In the genomic region with DNA sequence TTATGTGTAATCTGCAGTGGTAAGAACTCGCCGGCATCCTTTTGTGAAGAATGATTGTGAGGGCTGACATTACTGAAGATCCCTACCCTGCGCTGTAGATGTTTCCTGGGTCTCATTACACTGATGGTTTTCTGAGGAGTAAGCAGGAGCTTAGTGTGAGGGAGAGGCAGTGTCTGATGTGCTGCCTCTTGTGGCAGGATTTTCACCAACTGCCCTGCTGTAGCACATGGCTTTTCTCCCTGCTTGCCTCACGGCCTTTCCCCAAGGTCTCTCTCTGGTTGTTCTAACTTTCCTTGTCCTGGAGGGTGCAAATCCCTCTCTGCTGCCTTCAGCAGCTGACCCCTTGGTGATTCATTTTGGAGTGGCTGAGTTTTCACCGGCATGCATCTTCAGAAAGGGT, we compare ENCODE assay signal across 11 mouse cellular contexts. TPM values are rescaled to one million over a fixed set of nuclear protein-coding genes. Genes with fewer than 3 reads are reported as not detected.
DNase-seq lines count a peak whose midpoint lies in the region; ATAC-seq and TF ChIP-seq lines count a peak whose summit lies in the region.
"Had no signal": no experiment of that assay in that cellular context is flagged by ENCODE, and none has a peak within 500 bp of the region (broad histone marks: within the 10 kb centered on the region; RNA-seq: fewer than 3 reads in every experiment).

No protein-coding gene starts in this region.

- no peak for ATAC-seq in CD4-positive, CD25-positive, alpha-beta regulatory T cell, adult 4 months
- ATAC-seq in midbrain, embryonic 12.5 days (ENCODE audit: low FRiP score, low read depth), result 0 out of 2 replicates have a peak, but pooled peaks have one; percentile 41

- H3K27me3 ChIP-seq in midbrain, embryonic 12.5 days, result no peaks in the 10 kb centered on the region

- no peak overlapping the region for H3K9ac ChIP-seq in midbrain, embryonic 12.5 days (replicated peaks)

- H3K9me3 ChIP-seq in midbrain, embryonic 12.5 days, result no peaks in the 10 kb centered on the region

- TF ChIP-seq CTCF in layer of hippocampus, adult 2 months (conservative IDR thresholded peaks at IDR 0.05), result peak; percentile 57

- H3K4me3 ChIP-seq in layer of hippocampus, adult 2 months, result no peak overlapping the region
- H3K4me3 ChIP-seq in midbrain, embryonic 12.5 days, result no peak overlapping the region
- H3K4me3 ChIP-seq: erythroblast, embryonic 14.5 days had no signal

- no peak overlapping the region for H3K4me2 ChIP-seq in midbrain, embryonic 12.5 days (replicated peaks)

- WGBS in midbrain, embryonic 12.5 days, result 58% methylated on average over 5 of the region's 5 CpGs

- H3K4me1 ChIP-seq in midbrain, embryonic 12.5 days, result no peaks in the 10 kb centered on the region

- H3K27ac ChIP-seq in layer of hippocampus, adult 2 months, result no peak overlapping the region
- no peak overlapping the region for H3K27ac ChIP-seq in midbrain, embryonic 12.5 days (replicated peaks)

- DNase-seq in CD4-positive, CD25-positive, alpha-beta regulatory T cell, adult 2 months (ENCODE audit: low read depth, low spot score), result peak; percentile 7
- no peak for DNase-seq in layer of hippocampus, adult 2 months (ENCODE audit: low spot score in 2 of 2)
- no peak for DNase-seq in layer of hippocampus, postnatal 14 days (ENCODE audit: low spot score in 2 of 2)
- DNase-seq in adrenal gland, postnatal 14 days, result peak; percentile 52
- no peak for DNase-seq in gastrocnemius, postnatal 10 days
- DNase-seq in right cerebral cortex, postnatal 36 days (ENCODE audit: low spot score in 2 of 2), result no peak
- DNase-seq: heart, postnatal 36 days; lung, postnatal 4 days had no signal

- H3K36me3 ChIP-seq in midbrain, embryonic 12.5 days, result no peaks in the 10 kb centered on the region

RNA-seq across cellular contexts. Expression of gene Fbxl4, which starts 10.0 kb away (rescaled TPM):
- polyA plus RNA-seq in CD4-positive, CD25-positive, alpha-beta regulatory T cell, adult 4 months (2017; shearing (Covaris generic)), result 10 to 100 TPM; 15.4 to 20.9 TPM
- 10 to 100 TPM; 16.4 to 17.4 TPM for total RNA-seq in layer of hippocampus, adult 2 months (2021)
- 10 to 100 TPM; 12.7 to 13.6 TPM for total RNA-seq in layer of hippocampus, postnatal 14 days (2021)
- total RNA-seq in adrenal gland, postnatal 14 days (2021), result 15.6 and 18.2 TPM in 2 replicates
- polyA plus RNA-seq in midbrain, embryonic 12.5 days (2016; fragmentation: Nextera tagmentation; extraction: Ambion mirVana), result 11.6 and 11.9 TPM in 2 replicates
- total RNA-seq in gastrocnemius, postnatal 10 days (2021), result 10 to 100 TPM; 14.1 to 16.0 TPM

Comparison
In these comparisons a context has a peak if more than half of its experiments do, and no peak if none do; other contexts are left out.
1. DNase-seq: peak in CD4-positive, CD25-positive, alpha-beta regulatory T cell, adult 2 months (single experiment) and adrenal gland, postnatal 14 days (single experiment); none in layer of hippocampus, adult 2 months (0 of 2), layer of hippocampus, postnatal 14 days (0 of 2), gastrocnemius, postnatal 10 days (single experiment) and right cerebral cortex, postnatal 36 days (0 of 2).